17 mouse cellular contexts compared by ENCODE assay signal in genomic region chr12:24933996-24934395, GRCm38 (mm10). TPM values are rescaled to one million over a fixed set of nuclear protein-coding genes. Genes with fewer than 3 reads are reported as not detected.
DNase-seq lines count a peak whose midpoint lies in the region; ATAC-seq and TF ChIP-seq lines count a peak whose summit lies in the region.
"Had no signal": no experiment of that assay in that cellular context is flagged by ENCODE, and none has a peak within 500 bp of the region (broad histone marks: within the 10 kb centered on the region; RNA-seq: fewer than 3 reads in every experiment).

No protein-coding gene starts in this region.

- 87% methylated on average over 3 of the region's 3 CpGs for WGBS in heart, embryonic 10.5 days
- 49% methylated on average over 3 of the region's 3 CpGs for WGBS in kidney, postnatal 0 days
- 91% methylated on average over 3 of the region's 3 CpGs for whole genome bisulfite sequencing in intestine, embryonic 15.5 days

- H3K9ac ChIP-seq in kidney, postnatal 0 days (ENCODE audit: low read depth, low read length), result no peak overlapping the region
- no peak overlapping the region for H3K9ac ChIP-seq in intestine, embryonic 15.5 days
- H3K9ac ChIP-seq: embryonic facial prominence, embryonic 15.5 days; forebrain, embryonic 12.5 days; heart, embryonic 12.5 days; neural tube, embryonic 12.5 days had no signal

- H3K4me1 ChIP-seq in heart, embryonic 10.5 days, result peaks cover 48% of the 10 kb centered on the region
- H3K4me1 ChIP-seq in kidney, postnatal 0 days (replicated peaks; ENCODE audit: insufficient read depth, low read length), result 0 out of 2 replicates have a peak, but pooled peaks cover 6% of the 10 kb centered on the region
- H3K4me1 ChIP-seq in intestine, embryonic 15.5 days (replicated peaks), result no peaks in the 10 kb centered on the region
- H3K4me1 ChIP-seq: embryonic facial prominence, embryonic 15.5 days had no signal

- no peaks in the 10 kb centered on the region for H3K27me3 ChIP-seq in heart, embryonic 10.5 days (ENCODE audit: insufficient read depth, poor library complexity, severe bottlenecking)
- no peaks in the 10 kb centered on the region for H3K27me3 ChIP-seq in kidney, postnatal 0 days (ENCODE audit: insufficient read depth, low read length)
- no peaks in the 10 kb centered on the region for H3K27me3 ChIP-seq in intestine, embryonic 15.5 days (replicated peaks)
- H3K27me3 ChIP-seq: embryonic facial prominence, embryonic 15.5 days; forebrain, embryonic 12.5 days; heart, embryonic 12.5 days; neural tube, embryonic 12.5 days had no signal

- no peak for TF ChIP-seq CTCF in kidney, postnatal 0 days (IDR thresholded peaks at IDR 0.05; ENCODE audit: low read depth)

- no peak for DNase-seq in heart, embryonic 10.5 days (ENCODE audit: low spot score)
- no peak for DNase-seq in heart, postnatal 10 days
- peak; percentile 44 for DNase-seq in kidney, postnatal 0 days (ENCODE audit: low spot score)
- DNase-seq in kidney, adult 9 months, result no peak
- DNase-seq in adrenal gland, adult 2 months, result peak; percentile 83
- no peak for DNase-seq in gastrocnemius, adult 18-20 months (ENCODE audit: low spot score)
- DNase-seq: cerebellum, postnatal 10 days; gastrocnemius, postnatal 25 days; kidney, adult 8-10 months; lung, adult 18-20 months; thymus, adult 18-20 months had no signal

- no peak overlapping the region for H3K4me3 ChIP-seq in heart, embryonic 10.5 days
- no peak overlapping the region for H3K4me3 ChIP-seq in kidney, postnatal 0 days (replicated peaks; ENCODE audit: low read depth, low read length)
- no peak overlapping the region for H3K4me3 ChIP-seq in intestine, embryonic 15.5 days (replicated peaks)
- H3K4me3 ChIP-seq: embryonic facial prominence, embryonic 15.5 days; forebrain, embryonic 12.5 days; heart, embryonic 12.5 days; neural tube, embryonic 12.5 days had no signal

- no peaks in the 10 kb centered on the region for H3K36me3 ChIP-seq in heart, embryonic 10.5 days
- 0 out of 2 replicates have a peak, but pooled peaks cover 1% of the 10 kb centered on the region for H3K36me3 ChIP-seq in kidney, postnatal 0 days (ENCODE audit: insufficient read depth, low read length)
- no peaks in the 10 kb centered on the region for H3K36me3 ChIP-seq in intestine, embryonic 15.5 days

- intact Hi-C loops in heart, postnatal 10 days (cut with DNase I), result no loop called here

- ATAC-seq in kidney, postnatal 0 days (replicated peaks; ENCODE audit: low FRiP score, low read depth), result no peak
- ATAC-seq in megakaryocyte progenitor cell, adult 5-6 weeks (replicated peaks; ENCODE audit: poor library complexity), result peak; percentile 41; the same call in 1 of the 2 replicates
- no peak for ATAC-seq in intestine, embryonic 15.5 days

- H3K4me2 ChIP-seq in kidney, postnatal 0 days (ENCODE audit: low read length), result no peak overlapping the region
- H3K4me2 ChIP-seq in intestine, embryonic 15.5 days (replicated peaks), result no peak overlapping the region
- H3K4me2 ChIP-seq: embryonic facial prominence, embryonic 15.5 days; forebrain, embryonic 12.5 days; heart, embryonic 12.5 days; neural tube, embryonic 12.5 days had no signal

- H3K27ac ChIP-seq in heart, embryonic 10.5 days, result peak overlapping the region; percentile 43; the same call in 1 of the 2 replicates
- peak overlapping the region; percentile 8; the same call in 1 of the 2 replicates for H3K27ac ChIP-seq in kidney, postnatal 0 days
- no peak overlapping the region for H3K27ac ChIP-seq in intestine, embryonic 15.5 days
- H3K27ac ChIP-seq: embryonic facial prominence, embryonic 15.5 days; neural tube, embryonic 12.5 days had no signal

- H3K9me3 ChIP-seq in heart, embryonic 10.5 days, result no peaks in the 10 kb centered on the region
- no peaks in the 10 kb centered on the region for H3K9me3 ChIP-seq in kidney, postnatal 0 days (replicated peaks; ENCODE audit: low read length)
- no peaks in the 10 kb centered on the region for H3K9me3 ChIP-seq in intestine, embryonic 15.5 days
- H3K9me3 ChIP-seq: embryonic facial prominence, embryonic 15.5 days; forebrain, embryonic 12.5 days; heart, embryonic 12.5 days; neural tube, embryonic 12.5 days had no signal

RNA-seq across cellular contexts. Expression of gene Kidins220, which starts 40.7 kb away (rescaled TPM):
- polyA plus RNA-seq in heart, embryonic 10.5 days (2016; fragmentation: Nextera tagmentation; extraction: Ambion mirVana), result 31.7 and 33.0 TPM in 2 replicates
- total RNA-seq in heart, postnatal 10 days (2021), result 100 to 1,000 TPM; 106 to 116 TPM
- polyA plus RNA-seq in kidney, postnatal 0 days (2015; fragmentation: Nextera tagmentation; extraction: Ambion mirVana), result 25.1 and 25.8 TPM in 2 replicates
- 100 to 1,000 TPM in 1 of 2 experiments, 10 to 100 TPM in 1; 90.9 to 111 TPM for total RNA-seq in adrenal gland, adult 2 months (2021)
- 89.9 and 112 TPM in 2 replicates for polyA plus RNA-seq in adrenal gland, adult 2 months (2012; rRNA removed)
- 29.2 and 29.4 TPM in 2 replicates for total RNA-seq in megakaryocyte progenitor cell, adult 5-6 weeks (2015)
- 48.5 and 69.9 TPM in 2 replicates for total RNA-seq in megakaryocyte progenitor cell, adult 5-6 weeks (2017)
- total RNA-seq in gastrocnemius, adult 18-20 months (2021), result 10 to 100 TPM; 54.0 to 57.9 TPM
- 20.1 and 21.8 TPM in 2 replicates for polyA plus RNA-seq in intestine, embryonic 15.5 days (2015; fragmentation: Nextera tagmentation; extraction: Ambion mirVana)

Comparison
In these comparisons a context has a peak if more than half of its experiments do, and no peak if none do; other contexts are left out.
1. DNase-seq: peak in kidney, postnatal 0 days (single experiment) and adrenal gland, adult 2 months (single experiment); none in heart, embryonic 10.5 days (single experiment), heart, postnatal 10 days (0 of 2), kidney, adult 9 months (single experiment) and gastrocnemius, adult 18-20 months (single experiment).